Mouse (Mus musculus) forebrain, embryonic 12.5 days (tissue): ENCODE results near the gene Psma3. TPM values are rescaled to one million over a fixed set of nuclear protein-coding genes. Genes with fewer than 3 reads are reported as not detected.

Source experiments
- ATAC-seq: fragments of 200-750 bp; cut with Nextera tagmentation; 2 replicates; pipeline ENCODE4 v1.8.0; 2017; ENCODE audit warnings: moderate TSS enrichment; ENCODE audit not compliant: low FRiP score
- H3K27ac ChIP-seq: fragments of 300-500 bp; sonication (generic); 2 replicates; pipeline ENCODE4 v1.5.1; 2016; ENCODE audit warnings: mild to moderate bottlenecking
- H3K27me3 ChIP-seq: fragments of 300-500 bp; sonication (generic); 2 replicates; pipeline ENCODE4 v1.6.1; 2016; ENCODE audit warnings: mild to moderate bottlenecking
- H3K36me3 ChIP-seq: fragments of 300-500 bp; sonication (generic); replicated peaks from 2 replicates; pipeline ENCODE4 v1.6.1; 2016; ENCODE audit warnings: mild to moderate bottlenecking
- H3K4me1 ChIP-seq: fragments of 300-500 bp; sonication (generic); 2 replicates; pipeline ENCODE4 v1.6.1; 2016
- H3K4me2 ChIP-seq: fragments of 300-500 bp; sonication (generic); 2 replicates; pipeline ENCODE4 v1.6.1; 2016; ENCODE audit warnings: mild to moderate bottlenecking, moderate library complexity
- H3K4me3 ChIP-seq: fragments of 300-500 bp; sonication (generic); replicated peaks from 2 replicates; pipeline ENCODE4 v1.5.1; 2016; ENCODE audit warnings: mild to moderate bottlenecking
- H3K9ac ChIP-seq: fragments of 300-500 bp; sonication (generic); 2 replicates; pipeline ENCODE4 v1.6.1; 2016; ENCODE audit warnings: mild to moderate bottlenecking
- H3K9me3 ChIP-seq: fragments of 300-500 bp; sonication (generic); 2 replicates; pipeline ENCODE4 v1.6.1; 2016
- WGBS: fragments of 180-500 bp; shearing (Covaris S2); methylation state at CpG from one replicate; pipeline ENCODE4 v1.1.7; 2016; 5-methylcytosine and 5-hydroxymethylcytosine counted together
- polyA plus RNA-seq: library from polyadenylated mRNA; unstranded; fragments of >200 nt; fragmentation: Nextera tagmentation; extraction: Ambion mirVana; gene quantifications from 2 replicates; pipeline ENCODE4 v1.2.1, GENCODE M21; 2016

The Psma3 gene
- 547 and 562 TPM in 2 replicates for polyA plus RNA-seq

- H3K9me3 ChIP-seq: no peaks in the 10 kb centered on the region
- WGBS: under 1% methylated on average over 71 of the region's 71 CpGs
- peak within 1 kb of the TSS; percentile 91 for H3K9ac ChIP-seq
- peaks cover 12% of the 10 kb centered on the region for H3K36me3 ChIP-seq
- peak within 1 kb of the TSS; percentile 95 for H3K27ac ChIP-seq
- peak within 1 kb of the TSS; percentile 93 for H3K4me3 ChIP-seq
- H3K4me1 ChIP-seq: peaks cover 13% of the 10 kb centered on the region
- H3K4me2 ChIP-seq: peak within 1 kb of the TSS; percentile 70
- H3K27me3 ChIP-seq: no peaks in the 10 kb centered on the region
- ATAC-seq: peak; percentile 100
Measured at GRCm38 (mm10) chr12:70974441-70975266, at the start of gene Psma3. Gene Psma3 (plus strand): TSS chr12:70974621.

GRCm38 (mm10) chr12:70929781-70930180, 44.6 kb upstream of the Psma3 start:
- Histone ChIP-seq H3K27ac (no peak overlapping the region), H3K4me3 (no peak overlapping the region), H3K4me1 (no peaks in the 10 kb centered on the region), H3K9me3 (no peaks in the 10 kb centered on the region), H3K27me3 (no peaks in the 10 kb centered on the region), H3K9ac (no peak overlapping the region), H3K4me2 (no peak overlapping the region), H3K36me3 (no peaks in the 10 kb centered on the region)
- ATAC-seq: no peak
- WGBS: 92% methylated on average over 4 of the region's 4 CpGs

GRCm38 (mm10) chr12:70937150-70937549, 37.3 kb upstream of the Psma3 start:
- H3K4me2 ChIP-seq: peak overlapping the region; percentile 56
- ATAC-seq: peak; percentile 25; the same call in 1 of the 2 replicates
- 24% methylated on average over 9 of the region's 12 CpGs for WGBS
- H3K4me3 ChIP-seq: peak overlapping the region; percentile 76
- H3K27ac ChIP-seq: peak overlapping the region; percentile 92
- no peaks in the 10 kb centered on the region for H3K9me3 ChIP-seq
- peaks cover 9% of the 10 kb centered on the region for H3K4me1 ChIP-seq
- peaks cover 5% of the 10 kb centered on the region; the same call in 1 of the 2 replicates for H3K36me3 ChIP-seq
- no peaks in the 10 kb centered on the region for H3K27me3 ChIP-seq
- peak overlapping the region; percentile 53 for H3K9ac ChIP-seq

- under 1% methylated on average over 59 of the region's 59 CpGs for WGBS
- Histone ChIP-seq H3K9ac (peak within 1 kb of the TSS; percentile 83), H3K27ac (peak within 1 kb of the TSS; percentile 92), H3K36me3 (peaks cover 10% of the 10 kb centered on the region), H3K4me1 (peaks cover 9% of the 10 kb centered on the region), H3K9me3 (no peaks in the 10 kb centered on the region), H3K4me2 (peak within 1 kb of the TSS; percentile 74), H3K4me3 (peak within 1 kb of the TSS; percentile 76), H3K27me3 (no peaks in the 10 kb centered on the region)
- ATAC-seq: peak; percentile 99
Measured at GRCm38 (mm10) chr12:70937571-70938384, 36.6 kb upstream of the Psma3 start, which contains the start of gene Actr10. Gene Actr10 (plus strand): TSS chr12:70937857.

GRCm38 (mm10) chr12:70940806-70941205, 33.6 kb upstream of the Psma3 start:
- H3K27me3 ChIP-seq: no peaks in the 10 kb centered on the region
- no peak for ATAC-seq
- H3K4me2 ChIP-seq: no peak overlapping the region
- 95% methylated on average over 7 of the region's 7 CpGs for WGBS
- no peaks in the 10 kb centered on the region for H3K9me3 ChIP-seq
- peaks cover 24% of the 10 kb centered on the region for H3K36me3 ChIP-seq
- H3K9ac ChIP-seq: no peak overlapping the region
- H3K4me3 ChIP-seq: no peak overlapping the region
- peaks cover 9% of the 10 kb centered on the region for H3K4me1 ChIP-seq
- H3K27ac ChIP-seq: no peak overlapping the region

GRCm38 (mm10) chr12:70944181-70944580, 30.2 kb upstream of the Psma3 start:
- Histone ChIP-seq H3K27ac (no peak overlapping the region), H3K9ac (no peak overlapping the region), H3K36me3 (peaks cover 42% of the 10 kb centered on the region), H3K4me3 (no peak overlapping the region), H3K4me1 (peaks cover 2% of the 10 kb centered on the region; the same call in 1 of the 2 replicates), H3K27me3 (no peaks in the 10 kb centered on the region), H3K4me2 (no peak overlapping the region), H3K9me3 (no peaks in the 10 kb centered on the region)
- no peak for ATAC-seq
- WGBS: 92% methylated on average over 5 of the region's 5 CpGs

- Histone ChIP-seq H3K27ac (no peak overlapping the region), H3K36me3 (peaks cover 48% of the 10 kb centered on the region), H3K4me3 (no peak overlapping the region), H3K9me3 (no peaks in the 10 kb centered on the region), H3K4me2 (no peak overlapping the region), H3K27me3 (no peaks in the 10 kb centered on the region), H3K4me1 (no peaks in the 10 kb centered on the region), H3K9ac (no peak overlapping the region)
- WGBS: 91% methylated on average over 10 of the region's 10 CpGs
- no peak for ATAC-seq
Measured at GRCm38 (mm10) chr12:70946585-70947256, 27.7 kb upstream of the Psma3 start.

- 89% methylated on average over 4 of the region's 4 CpGs for WGBS
- ATAC-seq: no peak
- Histone ChIP-seq H3K4me1 (no peaks in the 10 kb centered on the region), H3K4me2 (no peak overlapping the region), H3K27ac (no peak overlapping the region), H3K9ac (no peak overlapping the region), H3K36me3 (peaks cover 73% of the 10 kb centered on the region), H3K9me3 (no peaks in the 10 kb centered on the region), H3K27me3 (no peaks in the 10 kb centered on the region), H3K4me3 (no peak overlapping the region)
Measured at GRCm38 (mm10) chr12:70958640-70959039, 15.8 kb upstream of the Psma3 start.

- Histone ChIP-seq H3K4me1 (peaks cover 7% of the 10 kb centered on the region; the same call in 1 of the 2 replicates), H3K9me3 (no peaks in the 10 kb centered on the region), H3K27me3 (no peaks in the 10 kb centered on the region), H3K4me3 (peak overlapping the region; percentile 61), H3K9ac (0 out of 2 replicates have a peak overlapping the region, but pooled peaks have one; percentile 71), H3K36me3 (peaks cover 10% of the 10 kb centered on the region), H3K27ac (peak overlapping the region; percentile 92), H3K4me2 (peak overlapping the region; percentile 59)
- no peak for ATAC-seq
- WGBS: 44% methylated on average over 8 of the region's 8 CpGs
Measured at GRCm38 (mm10) chr12:70967581-70967980, 6.8 kb upstream of the Psma3 start.

- Histone ChIP-seq H3K9me3 (no peaks in the 10 kb centered on the region), H3K27ac (peak overlapping the region; percentile 92), H3K27me3 (no peaks in the 10 kb centered on the region), H3K9ac (peak overlapping the region; percentile 71), H3K36me3 (peaks cover 7% of the 10 kb centered on the region), H3K4me3 (peak overlapping the region; percentile 61), H3K4me2 (peak overlapping the region; percentile 59), H3K4me1 (peaks cover 7% of the 10 kb centered on the region; the same call in 1 of the 2 replicates)
- under 1% methylated on average over 35 of the region's 35 CpGs for WGBS
- peak; percentile 81 for ATAC-seq
Measured at GRCm38 (mm10) chr12:70968141-70968790, 6.2 kb upstream of the Psma3 start.

- Histone ChIP-seq H3K4me2 (peak overlapping the region; percentile 59), H3K27me3 (no peaks in the 10 kb centered on the region), H3K4me1 (peaks cover 7% of the 10 kb centered on the region; the same call in 1 of the 2 replicates), H3K27ac (peak overlapping the region; percentile 92), H3K9me3 (no peaks in the 10 kb centered on the region), H3K4me3 (peak overlapping the region; percentile 61), H3K36me3 (peaks cover 5% of the 10 kb centered on the region), H3K9ac (peak overlapping the region; percentile 71)
- peak; percentile 78 for ATAC-seq
- under 1% methylated on average over 15 of the region's 15 CpGs for WGBS
Measured at GRCm38 (mm10) chr12:70968791-70969307, 5.6 kb upstream of the Psma3 start.
